Mouse (Mus musculus): Measurements from ENCODE around the gene Klk4. TPM values are rescaled to one million over a fixed set of nuclear protein-coding genes. Genes with fewer than 3 reads are reported as not detected.

Gene Klk4
- total RNA-seq (2022): not detected

- DNase-seq (ENCODE audit: low spot score in 2 of 2): no peak
These were observed at the start of gene Klk4 for GRCm38 (mm10) chr7:43880912-43881311. TSS of gene Klk4 (plus strand) at chr7:43881160.

DNA sequence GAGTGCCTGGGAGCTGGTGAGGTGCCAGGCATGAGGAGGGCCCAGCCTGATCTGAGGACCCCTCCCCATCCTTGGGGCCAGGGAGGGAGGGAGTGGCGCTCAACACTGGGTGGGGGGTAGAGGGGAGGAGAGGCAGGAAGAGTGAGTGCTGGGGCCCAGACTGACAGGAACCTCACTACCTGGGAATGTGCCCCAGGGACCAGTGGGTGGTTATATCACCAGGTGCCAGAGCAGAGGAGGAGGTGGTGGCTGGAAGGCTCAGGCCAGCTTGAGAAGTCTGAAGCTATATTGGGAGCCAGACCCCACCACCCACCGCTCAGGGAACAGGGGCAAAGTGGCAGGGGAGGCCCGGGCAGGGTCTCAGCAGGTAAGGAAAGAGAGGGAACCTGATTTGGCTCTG, 39.3 kb upstream of the Klk4 start, which contains the start of gene Klk5:
Gene Klk5, plus strand, starts transcription at position 271 of the 400 bp plus-strand sequence.
- DNase-seq (ENCODE audit: low spot score in 2 of 2): no peak

DNA sequence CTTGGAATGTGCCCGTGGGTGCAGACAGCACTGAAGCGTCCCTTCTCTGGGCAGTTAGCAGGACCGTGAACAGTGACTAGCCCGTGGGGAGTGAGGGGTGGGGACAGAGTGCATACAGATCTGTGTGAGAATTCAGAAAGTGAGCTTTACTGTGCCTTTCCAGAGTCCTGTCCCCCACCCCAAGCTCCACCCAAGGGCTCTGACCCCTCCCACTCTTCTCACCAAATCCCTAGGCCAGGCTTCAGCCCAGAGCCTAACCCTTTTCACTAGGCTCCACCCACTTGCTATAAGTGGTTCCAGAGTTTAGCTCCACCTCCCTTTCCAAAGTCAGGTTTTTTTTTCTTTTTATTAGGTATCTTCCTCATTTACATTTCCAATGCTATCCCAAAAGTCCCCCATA, 37.2 kb upstream of the Klk4 start:
- no peak for DNase-seq (ENCODE audit: low spot score in 2 of 2)

GRCm38 (mm10) chr7:43851616-43852015, 29.3 kb upstream of the Klk4 start:
- no peak for DNase-seq (ENCODE audit: low spot score in 2 of 2)

DNA sequence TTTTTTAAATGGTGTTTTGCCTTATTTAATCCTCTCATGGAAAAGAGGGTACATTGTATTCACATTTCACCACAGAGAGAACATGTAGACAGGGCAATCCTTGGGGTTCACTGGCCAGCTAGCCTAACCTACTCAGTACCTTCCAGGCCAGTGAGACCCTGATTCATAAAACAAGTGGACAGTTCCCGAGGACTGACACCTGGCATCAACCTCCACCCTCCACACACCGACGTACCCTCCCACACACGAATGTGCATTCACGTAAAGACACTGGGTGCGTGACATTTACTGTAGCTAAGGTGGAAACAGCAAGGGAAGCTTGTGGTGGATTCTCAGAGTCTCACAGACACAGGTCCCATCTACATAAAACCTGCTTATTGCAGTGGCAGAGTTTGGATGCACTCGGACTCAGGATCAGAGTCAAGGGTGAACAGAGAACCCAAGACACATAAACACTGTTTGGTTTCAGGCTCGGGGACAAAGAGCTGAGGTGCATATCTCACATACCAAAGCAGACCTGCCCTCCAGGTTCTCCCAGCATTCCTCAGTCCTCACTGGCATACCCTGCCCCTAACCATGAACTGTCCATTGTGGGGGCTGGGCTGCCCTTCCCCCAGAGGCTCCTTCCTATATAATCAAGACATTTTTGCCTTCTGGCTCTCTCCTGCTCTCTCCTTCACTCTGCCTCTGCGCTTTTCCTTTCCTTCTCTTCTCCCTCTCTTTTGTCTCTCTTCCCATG, 26.1 kb upstream of the Klk4 start:
- DNase-seq (ENCODE audit: low spot score in 2 of 2): no peak

- no peak for DNase-seq (ENCODE audit: low spot score in 2 of 2)
These were observed 25.3 kb upstream of the Klk4 start for GRCm38 (mm10) chr7:43855709-43856108.

- DNase-seq (ENCODE audit: low spot score in 2 of 2): no peak
These were observed 24.7 kb upstream of the Klk4 start for GRCm38 (mm10) chr7:43856307-43856706.

GRCm38 (mm10) chr7:43857501-43857900, 23.5 kb upstream of the Klk4 start:
- no peak for DNase-seq (ENCODE audit: low spot score in 2 of 2)

- DNase-seq (ENCODE audit: low spot score in 2 of 2): no peak
These were observed 20.5 kb upstream of the Klk4 start for GRCm38 (mm10) chr7:43860411-43860810.

GRCm38 (mm10) chr7:43873237-43873636, 7.7 kb upstream of the Klk4 start:
- DNase-seq (ENCODE audit: low spot score in 2 of 2): peak; percentile 4 to 12

DNA sequence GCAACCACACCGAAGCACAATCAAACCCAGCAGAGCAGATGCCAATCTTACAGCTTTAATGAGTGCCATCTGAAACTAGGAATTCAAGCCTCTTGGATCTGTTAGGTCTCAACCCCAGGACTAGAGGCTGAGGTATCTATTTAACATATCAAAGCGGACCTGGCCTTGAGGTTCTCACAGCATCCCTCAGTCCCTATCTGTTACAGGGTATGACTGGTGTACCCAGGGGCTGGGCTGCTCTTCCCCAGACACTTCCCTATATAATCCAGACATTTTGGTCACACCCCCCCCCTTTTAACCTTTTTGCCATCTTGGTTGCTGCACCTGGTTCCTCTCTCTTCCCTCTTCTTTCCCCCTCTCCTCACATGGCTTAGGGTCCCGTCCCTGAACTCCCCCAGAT, 7.3 kb upstream of the Klk4 start:
- DNase-seq (ENCODE audit: low spot score in 2 of 2): no peak

GRCm38 (mm10) chr7:43874868-43875375, 6.0 kb upstream of the Klk4 start:
- DNase-seq (ENCODE audit: low spot score in 2 of 2): no peak

GRCm38 (mm10) chr7:43876444-43876843, 4.5 kb upstream of the Klk4 start:
- DNase-seq (ENCODE audit: low spot score in 2 of 2): no peak

DNA sequence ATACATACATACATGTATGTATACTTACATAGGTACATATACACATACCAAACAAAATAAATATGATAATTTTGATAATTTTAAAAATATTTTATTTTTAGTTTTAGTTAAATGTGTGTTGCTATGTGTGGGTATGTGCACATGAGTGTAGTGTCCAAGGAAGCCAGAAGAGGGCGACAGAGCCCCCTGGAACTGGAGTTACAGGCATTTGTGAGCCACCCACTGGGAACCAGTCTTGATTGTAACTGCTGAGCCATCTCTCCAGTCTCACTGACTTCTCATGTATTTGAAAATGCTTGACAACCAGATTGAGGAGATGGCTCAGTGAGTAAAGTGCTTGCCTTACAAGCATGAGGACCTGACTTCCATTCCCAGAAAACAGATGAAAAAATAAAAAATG, 2.7 kb upstream of the Klk4 start:
- DNase-seq (ENCODE audit: low spot score in 2 of 2): no peak

- peak; percentile 6 to 10 for DNase-seq (ENCODE audit: low spot score in 2 of 2)
These were observed 1.4 kb downstream of the Klk4 start for GRCm38 (mm10) chr7:43882346-43882745.

DNA sequence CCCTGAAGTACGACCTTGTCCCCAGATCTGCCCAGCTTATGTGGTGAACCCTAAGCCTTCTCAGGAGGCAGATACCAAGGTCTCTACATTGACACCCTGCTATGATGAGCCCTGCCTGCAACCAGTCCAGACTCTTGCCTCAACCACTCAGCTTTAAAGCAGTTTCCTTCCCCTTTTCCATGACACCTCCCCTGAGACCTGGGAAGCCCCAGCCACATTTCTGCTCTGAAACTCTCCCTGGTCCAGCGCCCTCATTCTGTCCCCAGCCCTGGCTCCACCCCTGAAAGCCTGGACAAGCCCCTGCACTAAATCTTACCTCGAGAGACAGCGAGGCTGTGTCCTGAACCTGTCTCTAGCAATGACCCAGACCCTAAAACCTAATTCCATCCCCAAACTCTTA, 1.9 kb downstream of the Klk4 start:
- no peak for DNase-seq (ENCODE audit: low spot score in 2 of 2)

GRCm38 (mm10) chr7:43883547-43883946, 2.6 kb downstream of the Klk4 start:
- peak; percentile 8 to 17 for DNase-seq (ENCODE audit: low spot score in 2 of 2)

- no peak for DNase-seq (ENCODE audit: low spot score in 2 of 2)
These were observed 10.4 kb downstream of the Klk4 start for GRCm38 (mm10) chr7:43891365-43891764.

- DNase-seq (ENCODE audit: low spot score in 2 of 2): no peak
These were observed 10.8 kb downstream of the Klk4 start for GRCm38 (mm10) chr7:43891788-43892187.

- DNase-seq (ENCODE audit: low spot score in 2 of 2): peak; percentile 49 to 67
These were observed 13.9 kb downstream of the Klk4 start for GRCm38 (mm10) chr7:43894836-43895235.

- no peak for DNase-seq (ENCODE audit: low spot score in 2 of 2)
These were observed 33.9 kb downstream of the Klk4 start for GRCm38 (mm10) chr7:43914821-43915220.

- DNase-seq (ENCODE audit: low spot score in 2 of 2): no peak
These were observed 37.5 kb downstream of the Klk4 start for GRCm38 (mm10) chr7:43918426-43918825.

DNA sequence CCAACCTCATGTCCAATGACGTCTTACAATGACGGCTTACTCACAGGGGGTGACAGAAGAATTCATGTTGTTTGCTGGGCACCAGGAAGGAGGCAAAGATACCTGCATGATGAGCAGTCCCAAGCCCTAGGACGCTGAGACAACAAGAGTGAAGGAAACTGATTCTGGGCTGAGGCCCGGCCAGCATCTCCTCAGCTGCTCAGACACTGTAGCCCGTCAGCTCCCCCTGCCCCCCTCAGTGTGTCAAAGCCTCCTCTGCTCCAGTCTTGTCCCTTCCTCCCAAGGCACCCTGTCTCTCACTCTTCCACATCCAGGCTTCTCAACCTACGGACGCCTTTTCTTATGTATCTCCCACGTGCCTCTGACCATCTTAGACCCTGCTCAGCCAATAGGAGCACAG, 37.9 kb downstream of the Klk4 start:
- DNase-seq (ENCODE audit: low spot score in 2 of 2): no peak

Measured in gastrocnemius, adult 8-10 months (tissue).